Mouse (Mus musculus) mouse trophoblast stem cell (cell line): ENCODE measurements at regions not wholly inside any gene's neighbourhood (a gene's known extent, or its start where the extent isn't known, plus 50 kb on each side); places are given as distances from the start of the nearest gene placed in this dataset.

Experiments used
- in situ Hi-C, 2 experiments: fragments of 300-500 bp; cut with MseI, MboI; formaldehyde crosslinking; loops; 2 replicates in 1 of 2; 3 replicates in 1 of 2; pipeline ENCODE4 v1.15.1; 2025

GRCm38 (mm10) chr6:66012675-66013074 is 60.3 kb downstream of the 4930544G11Rik start:
- in situ Hi-C loops: no loop called here

- in situ Hi-C loops: no loop called here
Observed at GRCm38 (mm10) chr6:66023531-66023930, 71.1 kb downstream of the 4930544G11Rik start.

- in situ Hi-C loops: no loop called here
Observed at GRCm38 (mm10) chr6:66036789-66037188, 84.4 kb downstream of the 4930544G11Rik start.

- in situ Hi-C loops: no loop called here
Observed at GRCm38 (mm10) chr6:66051852-66052251, 99.4 kb downstream of the 4930544G11Rik start.

GRCm38 (mm10) chr6:66052386-66052785 is 100.0 kb downstream of the 4930544G11Rik start:
- in situ Hi-C loops: no loop called here

GRCm38 (mm10) chr6:66053197-66053596 is 100.8 kb downstream of the 4930544G11Rik start:
- in situ Hi-C loops: no loop called here

GRCm38 (mm10) chr6:66068874-66069273 is 116.5 kb downstream of the 4930544G11Rik start:
- in situ Hi-C loops: no loop called here

GRCm38 (mm10) chr6:66077445-66077844 is 125.0 kb downstream of the 4930544G11Rik start:
- in situ Hi-C loops: no loop called here

- in situ Hi-C loops: no loop called here
Observed at GRCm38 (mm10) chr6:66078769-66079168, 126.4 kb downstream of the 4930544G11Rik start.

- in situ Hi-C loops: no loop called here
Observed at GRCm38 (mm10) chr6:66101555-66102071, 149.2 kb downstream of the 4930544G11Rik start.

- in situ Hi-C loops: no loop called here
Observed at GRCm38 (mm10) chr6:66114366-66114765, 162.0 kb downstream of the 4930544G11Rik start.

- in situ Hi-C loops: no loop called here
Observed at GRCm38 (mm10) chr6:66121479-66122183, 169.2 kb downstream of the 4930544G11Rik start.

GRCm38 (mm10) chr6:66124292-66124691 is 171.9 kb downstream of the 4930544G11Rik start:
- in situ Hi-C loops: no loop called here

- in situ Hi-C loops: no loop called here
Observed at GRCm38 (mm10) chr6:66151786-66152185, 199.4 kb downstream of the 4930544G11Rik start.

GRCm38 (mm10) chr6:66154831-66155230 is 202.4 kb downstream of the 4930544G11Rik start:
- in situ Hi-C loops: no loop called here

- in situ Hi-C loops: no loop called here
Observed at GRCm38 (mm10) chr6:66160805-66161204, 208.4 kb downstream of the 4930544G11Rik start.

- in situ Hi-C loops: no loop called here
Observed at GRCm38 (mm10) chr6:66168913-66169312, 216.5 kb downstream of the 4930544G11Rik start.

GRCm38 (mm10) chr6:66197990-66198389 is 245.6 kb downstream of the 4930544G11Rik start:
- in situ Hi-C loops: no loop called here

GRCm38 (mm10) chr6:66200136-66200790 is 247.9 kb downstream of the 4930544G11Rik start:
- in situ Hi-C loops: no loop called here

GRCm38 (mm10) chr6:66206197-66206925 is 254.0 kb downstream of the 4930544G11Rik start:
- in situ Hi-C loops: no loop called here

GRCm38 (mm10) chr6:66217543-66217942 is 265.1 kb downstream of the 4930544G11Rik start:
- in situ Hi-C loops: no loop called here
